8 mouse cellular contexts compared by ENCODE assay signal in the genomic region with DNA sequence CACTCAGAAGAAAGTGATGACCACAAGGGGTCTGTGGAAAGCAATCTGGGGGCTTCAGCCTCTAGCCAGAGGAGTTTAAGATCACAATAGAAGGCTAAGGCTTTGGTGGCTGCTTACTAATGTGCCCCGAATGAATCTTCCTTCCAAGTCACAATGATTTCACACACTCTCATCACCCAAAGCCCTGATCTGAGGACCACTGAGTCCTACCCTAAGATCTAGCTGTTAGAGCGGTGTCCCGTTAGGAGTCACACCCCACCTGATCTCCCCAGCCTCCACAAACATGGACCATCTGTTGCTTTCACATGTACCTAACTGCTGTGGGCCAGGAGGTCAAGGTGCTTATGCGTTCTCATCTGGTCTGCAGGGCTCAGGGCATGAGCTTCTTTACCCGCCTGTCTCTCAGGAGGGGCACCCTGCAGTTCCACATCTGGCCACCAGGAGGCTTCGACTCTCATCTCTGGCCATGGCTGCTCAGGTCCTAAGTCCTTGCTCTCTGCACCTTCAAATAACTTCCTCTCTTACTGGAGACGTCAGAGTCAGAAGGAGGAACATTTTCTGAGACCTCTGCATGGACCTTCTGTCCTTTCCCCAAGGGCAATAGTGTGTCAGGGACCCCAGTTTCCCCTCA. TPM values are rescaled to one million over a fixed set of nuclear protein-coding genes. Genes with fewer than 3 reads are reported as not detected.
DNase-seq lines count a peak whose midpoint lies in the region; ATAC-seq and TF ChIP-seq lines count a peak whose summit lies in the region.

No protein-coding gene starts in this region.

- peak; percentile 96 for TF ChIP-seq CTCF in midbrain, postnatal 0 days (IDR thresholded peaks at IDR 0.05)

- H3K4me3 ChIP-seq in forebrain, embryonic 10.5 days, result no peak overlapping the region
- no peak overlapping the region for H3K4me3 ChIP-seq in forebrain, embryonic 12.5 days (replicated peaks)
- H3K4me3 ChIP-seq in intestine, embryonic 16.5 days (ENCODE audit: low read length), result no peak overlapping the region
- H3K4me3 ChIP-seq in midbrain, postnatal 0 days (ENCODE audit: low read depth, low read length), result no peak overlapping the region

- no peak overlapping the region for H3K9ac ChIP-seq in forebrain, embryonic 12.5 days
- H3K9ac ChIP-seq in intestine, embryonic 16.5 days (ENCODE audit: low read depth, low read length), result 0 out of 2 replicates have a peak overlapping the region, but pooled peaks have one; percentile 2
- H3K9ac ChIP-seq in midbrain, postnatal 0 days (replicated peaks; ENCODE audit: low read length, poor library complexity, severe bottlenecking), result no peak overlapping the region

- peaks cover 16% of the 10 kb centered on the region for H3K4me1 ChIP-seq in forebrain, embryonic 10.5 days
- peaks cover 7% of the 10 kb centered on the region; the same call in 1 of the 2 replicates for H3K4me1 ChIP-seq in forebrain, embryonic 12.5 days
- peaks cover 41% of the 10 kb centered on the region for H3K4me1 ChIP-seq in intestine, embryonic 16.5 days (ENCODE audit: control insufficient read depth, insufficient read depth, low read length)
- no peaks in the 10 kb centered on the region for H3K4me1 ChIP-seq in midbrain, postnatal 0 days (ENCODE audit: insufficient read depth, low read length)

- no peaks in the 10 kb centered on the region for H3K9me3 ChIP-seq in forebrain, embryonic 10.5 days
- no peaks in the 10 kb centered on the region for H3K9me3 ChIP-seq in forebrain, embryonic 12.5 days
- no peaks in the 10 kb centered on the region for H3K9me3 ChIP-seq in intestine, embryonic 16.5 days (ENCODE audit: control insufficient read depth, low read length)
- no peaks in the 10 kb centered on the region for H3K9me3 ChIP-seq in midbrain, postnatal 0 days (ENCODE audit: low read length)

- H3K36me3 ChIP-seq in forebrain, embryonic 10.5 days (replicated peaks), result no peaks in the 10 kb centered on the region
- H3K36me3 ChIP-seq in forebrain, embryonic 12.5 days (replicated peaks), result no peaks in the 10 kb centered on the region
- H3K36me3 ChIP-seq in intestine, embryonic 16.5 days (ENCODE audit: control insufficient read depth, insufficient read depth, low read length), result no peaks in the 10 kb centered on the region
- H3K36me3 ChIP-seq in midbrain, postnatal 0 days (ENCODE audit: insufficient read depth, low read length), result no peaks in the 10 kb centered on the region

- WGBS in forebrain, embryonic 10.5 days, result 37% methylated on average over 7 of the region's 7 CpGs
- 36% methylated on average over 7 of the region's 7 CpGs for WGBS in forebrain, embryonic 12.5 days
- 30% methylated on average over 7 of the region's 7 CpGs for WGBS in intestine, embryonic 16.5 days
- WGBS in midbrain, postnatal 0 days, result 15% methylated on average over 7 of the region's 7 CpGs

- peak; percentile 85 for DNase-seq in forebrain, embryonic 10.5 days (ENCODE audit: extremely low spot score, low spot score)
- DNase-seq in left cerebral cortex, postnatal 36 days (ENCODE audit: low spot score in 2 of 2), result peak; percentile 60 to 75
- DNase-seq in midbrain, postnatal 0 days (ENCODE audit: low spot score), result peak; percentile 69
- DNase-seq in spleen, postnatal 14 days (ENCODE audit: low spot score in 2 of 2), result peak; percentile 66 to 75

- H3K4me2 ChIP-seq in forebrain, embryonic 12.5 days, result no peak overlapping the region
- H3K4me2 ChIP-seq in intestine, embryonic 16.5 days (ENCODE audit: low read depth, low read length), result no peak overlapping the region
- no peak overlapping the region for H3K4me2 ChIP-seq in midbrain, postnatal 0 days (ENCODE audit: low read depth, low read length, poor library complexity, severe bottlenecking)

- intact Hi-C loops in left cerebral cortex, postnatal 36 days (cut with DNase I), result no loop called here

- peaks cover 32% of the 10 kb centered on the region for H3K27me3 ChIP-seq in forebrain, embryonic 10.5 days (ENCODE audit: poor library complexity, severe bottlenecking)
- peaks cover 26% of the 10 kb centered on the region for H3K27me3 ChIP-seq in forebrain, embryonic 12.5 days
- no peaks in the 10 kb centered on the region for H3K27me3 ChIP-seq in intestine, embryonic 16.5 days (replicated peaks; ENCODE audit: control insufficient read depth, insufficient read depth, low read length)
- no peaks in the 10 kb centered on the region for H3K27me3 ChIP-seq in midbrain, postnatal 0 days (ENCODE audit: insufficient read depth, low read length)

- no peak for ATAC-seq in forebrain, embryonic 12.5 days (ENCODE audit: low FRiP score)
- peak; percentile 80 for ATAC-seq in common myeloid progenitor, adult 5-6 weeks (replicated peaks; ENCODE audit: low read depth, poor library complexity, severe bottlenecking)
- peak; percentile 88 for ATAC-seq in granulocyte monocyte progenitor cell, adult 5-6 weeks (replicated peaks; ENCODE audit: poor library complexity, severe bottlenecking)
- peak; percentile 17; the same call in 1 of the 2 replicates for ATAC-seq in intestine, embryonic 16.5 days
- ATAC-seq in midbrain, postnatal 0 days (ENCODE audit: low FRiP score), result no peak

- no peak overlapping the region for H3K27ac ChIP-seq in forebrain, embryonic 10.5 days
- no peak overlapping the region for H3K27ac ChIP-seq in forebrain, embryonic 12.5 days
- H3K27ac ChIP-seq in intestine, embryonic 16.5 days (ENCODE audit: low read length), result peak overlapping the region; percentile 95
- no peak overlapping the region for H3K27ac ChIP-seq in midbrain, postnatal 0 days (ENCODE audit: low read depth, low read length)

RNA-seq across cellular contexts. Expression of a gene that starts 7.3 kb away (rescaled TPM):
- polyA plus RNA-seq in forebrain, embryonic 10.5 days (2016; fragmentation: Nextera tagmentation; extraction: Ambion mirVana), result 3.1 and 3.7 TPM in 2 replicates
- 0.84 and 0.87 TPM in 2 replicates for polyA plus RNA-seq in forebrain, embryonic 12.5 days (2016; fragmentation: Nextera tagmentation; extraction: Ambion mirVana)
- not detected in 2 replicates for total RNA-seq in common myeloid progenitor, adult 5-6 weeks (2017)
- not detected in 2 replicates for total RNA-seq in granulocyte monocyte progenitor cell, adult 5-6 weeks (2014; fragmentation: Nextera tagmentation)
- total RNA-seq in granulocyte monocyte progenitor cell, adult 5-6 weeks (2017), result not detected in 2 replicates
- 260 and 283 TPM in 2 replicates for polyA plus RNA-seq in intestine, embryonic 16.5 days (2015; fragmentation: Nextera tagmentation; extraction: Ambion mirVana)
- 1 to 10 TPM; 1.1 to 1.5 TPM for total RNA-seq in left cerebral cortex, postnatal 36 days (2021)
- 0.90 and 1.9 TPM in 2 replicates for total RNA-seq in midbrain, postnatal 0 days (2014; rRNA removed)
- polyA plus RNA-seq in midbrain, postnatal 0 days (2015; fragmentation: Nextera tagmentation; extraction: Ambion mirVana), result 0.56 and 0.64 TPM in 2 replicates

RNA-seq across cellular contexts. Expression of a gene that starts 25.0 kb away (rescaled TPM):
- 0.45 TPM in 1 of 2 replicates, not detected in the other for polyA plus RNA-seq in forebrain, embryonic 10.5 days (2016; fragmentation: Nextera tagmentation; extraction: Ambion mirVana)
- polyA plus RNA-seq in forebrain, embryonic 12.5 days (2016; fragmentation: Nextera tagmentation; extraction: Ambion mirVana), result 1.5 TPM in 2 replicates
- not detected in 2 replicates for total RNA-seq in common myeloid progenitor, adult 5-6 weeks (2017)
- total RNA-seq in granulocyte monocyte progenitor cell, adult 5-6 weeks (2014; fragmentation: Nextera tagmentation), result not detected in 2 replicates
- not detected in 2 replicates for total RNA-seq in granulocyte monocyte progenitor cell, adult 5-6 weeks (2017)
- 23.5 and 26.7 TPM in 2 replicates for polyA plus RNA-seq in intestine, embryonic 16.5 days (2015; fragmentation: Nextera tagmentation; extraction: Ambion mirVana)
- 1 to 10 TPM; 5.8 to 7.5 TPM for total RNA-seq in left cerebral cortex, postnatal 36 days (2021)
- 0.52 and 1.0 TPM in 2 replicates for total RNA-seq in midbrain, postnatal 0 days (2014; rRNA removed)
- polyA plus RNA-seq in midbrain, postnatal 0 days (2015; fragmentation: Nextera tagmentation; extraction: Ambion mirVana), result 0.51 and 1.3 TPM in 2 replicates

RNA-seq across cellular contexts. Expression of a gene that starts 31.9 kb away (rescaled TPM):
- 0.55 and 1.3 TPM in 2 replicates for polyA plus RNA-seq in forebrain, embryonic 10.5 days (2016; fragmentation: Nextera tagmentation; extraction: Ambion mirVana)
- 0.85 and 1.4 TPM in 2 replicates for polyA plus RNA-seq in forebrain, embryonic 12.5 days (2016; fragmentation: Nextera tagmentation; extraction: Ambion mirVana)
- not detected in 2 replicates for total RNA-seq in common myeloid progenitor, adult 5-6 weeks (2017)
- not detected in 2 replicates for total RNA-seq in granulocyte monocyte progenitor cell, adult 5-6 weeks (2014; fragmentation: Nextera tagmentation)
- not detected in 2 replicates for total RNA-seq in granulocyte monocyte progenitor cell, adult 5-6 weeks (2017)
- 6.4 and 8.7 TPM in 2 replicates for polyA plus RNA-seq in intestine, embryonic 16.5 days (2015; fragmentation: Nextera tagmentation; extraction: Ambion mirVana)
- 1 to 10 TPM; 2.2 to 4.8 TPM for total RNA-seq in left cerebral cortex, postnatal 36 days (2021)
- total RNA-seq in midbrain, postnatal 0 days (2014; rRNA removed), result 2.2 TPM in 1 of 2 replicates, not detected in the other
- polyA plus RNA-seq in midbrain, postnatal 0 days (2015; fragmentation: Nextera tagmentation; extraction: Ambion mirVana), result 0.57 and 0.70 TPM in 2 replicates

RNA-seq across cellular contexts. Expression of a gene that starts 45.2 kb away (rescaled TPM):
- 20.2 and 21.4 TPM in 2 replicates for polyA plus RNA-seq in forebrain, embryonic 10.5 days (2016; fragmentation: Nextera tagmentation; extraction: Ambion mirVana)
- polyA plus RNA-seq in forebrain, embryonic 12.5 days (2016; fragmentation: Nextera tagmentation; extraction: Ambion mirVana), result 14.8 and 16.9 TPM in 2 replicates
- total RNA-seq in common myeloid progenitor, adult 5-6 weeks (2017), result 1.6 and 2.2 TPM in 2 replicates
- 1.9 TPM in 1 of 2 replicates, not detected in the other for total RNA-seq in granulocyte monocyte progenitor cell, adult 5-6 weeks (2014; fragmentation: Nextera tagmentation)
- 0.17 and 1.0 TPM in 2 replicates for total RNA-seq in granulocyte monocyte progenitor cell, adult 5-6 weeks (2017)
- polyA plus RNA-seq in intestine, embryonic 16.5 days (2015; fragmentation: Nextera tagmentation; extraction: Ambion mirVana), result 36.2 and 36.6 TPM in 2 replicates
- 10 to 100 TPM; 18.2 to 28.8 TPM for total RNA-seq in left cerebral cortex, postnatal 36 days (2021)
- 45.1 and 54.4 TPM in 2 replicates for total RNA-seq in midbrain, postnatal 0 days (2014; rRNA removed)
- 48.5 and 48.9 TPM in 2 replicates for polyA plus RNA-seq in midbrain, postnatal 0 days (2015; fragmentation: Nextera tagmentation; extraction: Ambion mirVana)

Comparison
In these comparisons a context has a peak if more than half of its experiments do, and no peak if none do; other contexts are left out.
1. ATAC-seq: peak in common myeloid progenitor, adult 5-6 weeks (single experiment), granulocyte monocyte progenitor cell, adult 5-6 weeks (single experiment) and intestine, embryonic 16.5 days (single experiment); none in forebrain, embryonic 12.5 days (single experiment) and midbrain, postnatal 0 days (single experiment).
2. Peak in every context shown above with its lines, with median percentiles within 50 percentile points of each other: DNase-seq.